ENCODE assay signal across 9 mouse cellular contexts in the genomic region with DNA sequence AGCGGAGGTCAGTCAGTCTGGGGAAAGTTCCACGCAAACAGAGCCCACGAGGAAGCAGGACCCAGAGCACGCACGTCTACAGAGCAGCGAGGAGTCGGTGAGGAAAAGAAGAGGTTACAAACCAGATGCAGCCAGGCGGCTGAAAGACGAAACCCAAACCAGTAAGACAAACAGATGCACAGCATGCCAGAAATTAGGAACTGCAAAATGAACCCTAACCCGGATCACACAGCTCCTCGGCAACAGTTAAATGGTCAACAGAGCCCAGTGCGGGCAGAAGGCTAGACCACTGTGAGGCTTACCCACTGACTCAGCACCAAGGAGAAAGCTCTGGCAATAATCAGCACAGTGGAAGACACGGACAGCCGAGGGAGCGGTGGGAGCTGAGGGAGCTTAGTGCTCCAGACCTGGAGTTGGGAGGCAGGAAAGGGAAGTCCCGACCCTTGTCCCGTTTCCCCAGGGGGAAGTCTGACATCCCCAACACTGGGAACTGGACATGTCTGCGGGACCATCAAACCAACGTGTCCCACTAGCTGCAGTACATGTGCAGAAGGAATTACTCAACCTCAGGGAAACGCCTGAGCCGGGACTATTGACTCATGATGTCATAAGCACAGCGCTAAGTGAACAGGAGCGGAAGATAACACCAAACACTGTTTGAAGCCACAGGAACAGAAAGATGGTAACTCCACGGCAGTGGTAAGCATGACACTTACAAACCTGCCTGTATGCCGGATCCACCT. TPM values are rescaled to one million over a fixed set of nuclear protein-coding genes. Genes with fewer than 3 reads are reported as not detected.
DNase-seq lines count a peak whose midpoint lies in the region; ATAC-seq lines count a peak whose summit lies in the region.
"Had no signal": no experiment of that assay in that cellular context is flagged by ENCODE, and none has a peak within 500 bp of the region (broad histone marks: within the 10 kb centered on the region; RNA-seq: fewer than 3 reads in every experiment).

No protein-coding gene starts in this region.

- peaks cover 70% of the 10 kb centered on the region for H3K4me1 ChIP-seq in neural tube, embryonic 13.5 days (replicated peaks)
- peaks cover 81% of the 10 kb centered on the region for H3K4me1 ChIP-seq in heart, embryonic 12.5 days (replicated peaks)
- peaks cover 75% of the 10 kb centered on the region for H3K4me1 ChIP-seq in liver, embryonic 13.5 days (replicated peaks)

- peak overlapping the region; percentile 64; the same call in 1 of the 2 replicates for H3K27ac ChIP-seq in neural tube, embryonic 13.5 days (replicated peaks)
- peak overlapping the region; percentile 78 for H3K27ac ChIP-seq in heart, embryonic 12.5 days (ENCODE audit: poor library complexity, severe bottlenecking)
- H3K27ac ChIP-seq in liver, embryonic 13.5 days, result peak overlapping the region; percentile 80

- H3K4me2 ChIP-seq in neural tube, embryonic 13.5 days, result no peak overlapping the region
- H3K4me2 ChIP-seq in heart, embryonic 12.5 days, result peak overlapping the region; percentile 7; the same call in 1 of the 2 replicates
- peak overlapping the region; percentile 49 for H3K4me2 ChIP-seq in liver, embryonic 13.5 days

- DNase-seq in neural tube, embryonic 10.5 days (ENCODE audit: extremely low spot score, low spot score), result no peak
- DNase-seq in liver, embryonic 13.5 days, result no peak
- peak; percentile 46 for DNase-seq in yolk sac, embryonic 10.5 days (ENCODE audit: low spot score)
- no peak for DNase-seq in layer of hippocampus, adult 8-10 months (ENCODE audit: low spot score in 2 of 2)
- DNase-seq in left cerebral cortex, postnatal 4 days, result no peak
- DNase-seq in left cerebral cortex, adult 9 months (ENCODE audit: low spot score in 2 of 2), result no peak
- DNase-seq: adrenal gland, postnatal 14 days had no signal

- H3K4me3 ChIP-seq in neural tube, embryonic 13.5 days, result no peak overlapping the region
- H3K4me3 ChIP-seq in heart, embryonic 12.5 days, result no peak overlapping the region
- H3K4me3 ChIP-seq in liver, embryonic 13.5 days (replicated peaks), result peak overlapping the region; percentile 4; the same call in 1 of the 2 replicates

- H3K9me3 ChIP-seq in neural tube, embryonic 13.5 days, result no peaks in the 10 kb centered on the region
- H3K9me3 ChIP-seq in heart, embryonic 12.5 days (replicated peaks), result no peaks in the 10 kb centered on the region
- H3K9me3 ChIP-seq in liver, embryonic 13.5 days (replicated peaks), result no peaks in the 10 kb centered on the region

- H3K27me3 ChIP-seq in neural tube, embryonic 13.5 days, result no peaks in the 10 kb centered on the region
- no peaks in the 10 kb centered on the region for H3K27me3 ChIP-seq in heart, embryonic 12.5 days (replicated peaks)
- H3K27me3 ChIP-seq in liver, embryonic 13.5 days, result no peaks in the 10 kb centered on the region

- H3K9ac ChIP-seq in neural tube, embryonic 13.5 days, result no peak overlapping the region
- H3K9ac ChIP-seq in heart, embryonic 12.5 days, result peak overlapping the region; percentile 5; the same call in 1 of the 2 replicates
- H3K9ac ChIP-seq in liver, embryonic 13.5 days, result peak overlapping the region; percentile 53

- intact Hi-C loops in left cerebral cortex, postnatal 4 days (cut with DNase I), result no loop called here

- H3K36me3 ChIP-seq in neural tube, embryonic 13.5 days, result peaks cover 91% of the 10 kb centered on the region
- peaks cover 89% of the 10 kb centered on the region for H3K36me3 ChIP-seq in heart, embryonic 12.5 days
- H3K36me3 ChIP-seq in liver, embryonic 13.5 days, result peaks cover 61% of the 10 kb centered on the region

- 76% methylated on average over 25 of the region's 25 CpGs for WGBS in neural tube, embryonic 13.5 days
- 51% methylated on average over 25 of the region's 25 CpGs for WGBS in heart, embryonic 12.5 days
- WGBS in liver, embryonic 13.5 days (ENCODE audit: insufficient replicate concordance), result 18% methylated on average over 25 of the region's 25 CpGs

- no peak for ATAC-seq in neural tube, embryonic 13.5 days (ENCODE audit: low read depth)
- ATAC-seq in heart, embryonic 12.5 days (ENCODE audit: insufficient number of reproducible peaks, low FRiP score), result no peak
- peak; percentile 6; the same call in 1 of the 2 replicates for ATAC-seq in liver, embryonic 13.5 days (ENCODE audit: low read depth)

RNA-seq across cellular contexts. Expression of a gene that starts 8.4 kb away (rescaled TPM):
- 73.0 and 82.3 TPM in 2 replicates for polyA plus RNA-seq in neural tube, embryonic 13.5 days (2015; fragmentation: Nextera tagmentation; extraction: Ambion mirVana)
- polyA plus RNA-seq in heart, embryonic 12.5 days (2016; fragmentation: Nextera tagmentation; extraction: Ambion mirVana), result 108 and 111 TPM in 2 replicates
- polyA plus RNA-seq in liver, embryonic 13.5 days (2015; fragmentation: Nextera tagmentation; extraction: Ambion mirVana), result 23.3 and 26.1 TPM in 2 replicates
- total RNA-seq in layer of hippocampus, adult 8-10 months (2022), result 10 to 100 TPM; 51.1 to 53.5 (median 53.1) TPM
- 10 to 100 TPM; 61.6 to 63.0 TPM for total RNA-seq in left cerebral cortex, postnatal 4 days (2021)

RNA-seq across cellular contexts. Expression of a gene that starts 8.5 kb away (rescaled TPM):
- 40.3 and 42.5 TPM in 2 replicates for polyA plus RNA-seq in neural tube, embryonic 13.5 days (2015; fragmentation: Nextera tagmentation; extraction: Ambion mirVana)
- 57.0 and 63.3 TPM in 2 replicates for polyA plus RNA-seq in heart, embryonic 12.5 days (2016; fragmentation: Nextera tagmentation; extraction: Ambion mirVana)
- 14.5 and 16.2 TPM in 2 replicates for polyA plus RNA-seq in liver, embryonic 13.5 days (2015; fragmentation: Nextera tagmentation; extraction: Ambion mirVana)
- 10 to 100 TPM; 74.5 to 85.7 (median 77.6) TPM for total RNA-seq in layer of hippocampus, adult 8-10 months (2022)
- total RNA-seq in left cerebral cortex, postnatal 4 days (2021), result 10 to 100 TPM; 67.7 to 68.4 TPM
